Mouse (Mus musculus): ENCODE results near the gene Cuedc1. TPM values are rescaled to one million over a fixed set of nuclear protein-coding genes. Genes with fewer than 3 reads are reported as not detected.
A peak's percentile ranks its signal among the peaks of the same experiment; 100 is the strongest.

Gene Cuedc1
- polyA plus RNA-seq, 1 experiment from 2014 or later = 37.8 TPM

GRCm38 (mm10) chr11:88061892-88062625 lies 35.8 kb upstream of the Cuedc1 start:
- no peaks in the 10 kb centered on the region; the same call in 1 of the 2 replicates for H3K4me1 ChIP-seq (replicated peaks; ENCODE audit: control insufficient read depth, insufficient read depth, low read length)
- H3K4me3 ChIP-seq (replicated peaks; ENCODE audit: low read length) = no peak overlapping the region
- ATAC-seq (ENCODE audit: low FRiP score) (no peak), DNase-seq (ENCODE audit: low spot score) (no peak)
- H3K36me3 ChIP-seq (replicated peaks; ENCODE audit: control insufficient read depth, insufficient read depth) = no peaks in the 10 kb centered on the region
- H3K4me2 ChIP-seq (replicated peaks) = no peak overlapping the region
- H3K9me3 ChIP-seq (ENCODE audit: control insufficient read depth, low read length) = no peaks in the 10 kb centered on the region
- 84% methylated on average over 2 of the region's 2 CpGs for WGBS
- no peak overlapping the region for H3K27ac ChIP-seq
- no peak overlapping the region for H3K9ac ChIP-seq
- no peaks in the 10 kb centered on the region for H3K27me3 ChIP-seq (ENCODE audit: control insufficient read depth, insufficient read depth, low read length)

- no peaks in the 10 kb centered on the region for H3K9me3 ChIP-seq (ENCODE audit: control insufficient read depth, low read length)
- H3K4me1 ChIP-seq (replicated peaks; ENCODE audit: control insufficient read depth, insufficient read depth, low read length) = peaks cover 14% of the 10 kb centered on the region
- no peak overlapping the region for H3K4me3 ChIP-seq (replicated peaks; ENCODE audit: low read length)
- H3K27ac ChIP-seq = no peak overlapping the region
- no peak for ATAC-seq (ENCODE audit: low FRiP score)
- H3K4me2 ChIP-seq (replicated peaks) = no peak overlapping the region
- no peak for DNase-seq (ENCODE audit: low spot score)
- no peaks in the 10 kb centered on the region for H3K27me3 ChIP-seq (ENCODE audit: control insufficient read depth, insufficient read depth, low read length)
- no peaks in the 10 kb centered on the region for H3K36me3 ChIP-seq (replicated peaks; ENCODE audit: control insufficient read depth, insufficient read depth)
- no peak overlapping the region for H3K9ac ChIP-seq
Measured at GRCm38 (mm10) chr11:88065732-88066131, 32.1 kb upstream of the Cuedc1 start.

- Histone ChIP-seq H3K4me1 (replicated peaks; ENCODE audit: control insufficient read depth, insufficient read depth, low read length) (peaks cover 29% of the 10 kb centered on the region), H3K9ac (peak overlapping the region; percentile 96), H3K27ac (peak overlapping the region; percentile 98), H3K9me3 (ENCODE audit: control insufficient read depth, low read length) (no peaks in the 10 kb centered on the region), H3K4me3 (replicated peaks; ENCODE audit: low read length) (peak overlapping the region; percentile 81), H3K27me3 (ENCODE audit: control insufficient read depth, insufficient read depth, low read length) (no peaks in the 10 kb centered on the region), H3K36me3 (replicated peaks; ENCODE audit: control insufficient read depth, insufficient read depth) (no peaks in the 10 kb centered on the region), H3K4me2 (replicated peaks) (peak overlapping the region; percentile 84)
- WGBS = 2% methylated on average over 8 of the region's 8 CpGs
- ATAC-seq (ENCODE audit: low FRiP score) (no peak), DNase-seq (ENCODE audit: low spot score) (no peak)
Measured at GRCm38 (mm10) chr11:88067191-88067585, 30.7 kb upstream of the Cuedc1 start.

- no peaks in the 10 kb centered on the region for H3K36me3 ChIP-seq (replicated peaks; ENCODE audit: control insufficient read depth, insufficient read depth)
- no peaks in the 10 kb centered on the region for H3K27me3 ChIP-seq (ENCODE audit: control insufficient read depth, insufficient read depth, low read length)
- DNase-seq (ENCODE audit: low spot score) = peak; percentile 80
- H3K4me3 ChIP-seq (replicated peaks; ENCODE audit: low read length) = peak within 1 kb of the TSS; percentile 81
- no peaks in the 10 kb centered on the region for H3K9me3 ChIP-seq (ENCODE audit: control insufficient read depth, low read length)
- ATAC-seq (ENCODE audit: low FRiP score) = peak; percentile 87
- H3K9ac ChIP-seq = peak within 1 kb of the TSS; percentile 96
- peaks cover 32% of the 10 kb centered on the region for H3K4me1 ChIP-seq (replicated peaks; ENCODE audit: control insufficient read depth, insufficient read depth, low read length)
- peak within 1 kb of the TSS; percentile 98 for H3K27ac ChIP-seq
- under 1% methylated on average over 44 of the region's 81 CpGs for WGBS
- H3K4me2 ChIP-seq (replicated peaks) = peak within 1 kb of the TSS; percentile 84
Measured at GRCm38 (mm10) chr11:88067586-88068410, 30.1 kb upstream of the Cuedc1 start, which contains the start of gene Vezf1. Gene Vezf1 (plus strand): TSS chr11:88068279.

- peak; percentile 78 for ATAC-seq (ENCODE audit: low FRiP score)
- H3K4me3 ChIP-seq (replicated peaks; ENCODE audit: low read length) = peak overlapping the region; percentile 81
- under 1% methylated on average over 67 of the region's 92 CpGs for WGBS
- H3K4me1 ChIP-seq (replicated peaks; ENCODE audit: control insufficient read depth, insufficient read depth, low read length) = peaks cover 40% of the 10 kb centered on the region
- H3K27me3 ChIP-seq (ENCODE audit: control insufficient read depth, insufficient read depth, low read length) = no peaks in the 10 kb centered on the region
- DNase-seq (ENCODE audit: low spot score) = peak; percentile 55
- H3K27ac ChIP-seq = peak overlapping the region; percentile 98
- no peaks in the 10 kb centered on the region for H3K9me3 ChIP-seq (ENCODE audit: control insufficient read depth, low read length)
- H3K9ac ChIP-seq = peak overlapping the region; percentile 96
- H3K36me3 ChIP-seq (replicated peaks; ENCODE audit: control insufficient read depth, insufficient read depth) = peaks cover 6% of the 10 kb centered on the region
- peak overlapping the region; percentile 84 for H3K4me2 ChIP-seq (replicated peaks)
Measured at GRCm38 (mm10) chr11:88068411-88069245, 29.2 kb upstream of the Cuedc1 start.

GRCm38 (mm10) chr11:88069246-88069570 lies 28.6 kb upstream of the Cuedc1 start:
- WGBS = under 1% methylated on average over 12 of the region's 12 CpGs
- no peak for ATAC-seq (ENCODE audit: low FRiP score)
- peaks cover 44% of the 10 kb centered on the region for H3K4me1 ChIP-seq (replicated peaks; ENCODE audit: control insufficient read depth, insufficient read depth, low read length)

GRCm38 (mm10) chr11:88070392-88070791 lies 27.5 kb upstream of the Cuedc1 start:
- Histone ChIP-seq H3K9ac (peak overlapping the region; percentile 96), H3K4me1 (replicated peaks; ENCODE audit: control insufficient read depth, insufficient read depth, low read length) (peaks cover 47% of the 10 kb centered on the region), H3K27ac (peak overlapping the region; percentile 56), H3K9me3 (ENCODE audit: control insufficient read depth, low read length) (no peaks in the 10 kb centered on the region), H3K36me3 (replicated peaks; ENCODE audit: control insufficient read depth, insufficient read depth) (peaks cover 23% of the 10 kb centered on the region), H3K27me3 (ENCODE audit: control insufficient read depth, insufficient read depth, low read length) (no peaks in the 10 kb centered on the region), H3K4me3 (replicated peaks; ENCODE audit: low read length) (peak overlapping the region; percentile 81), H3K4me2 (replicated peaks) (peak overlapping the region; percentile 84)
- DNase-seq (ENCODE audit: low spot score) (no peak), ATAC-seq (ENCODE audit: low FRiP score) (no peak)
- WGBS = 12% methylated on average over 4 of the region's 4 CpGs

More at GRCm38 (mm10) chr11:88069246-88069570, 28.6 kb upstream of the Cuedc1 start:
- Histone ChIP-seq H3K4me3 (replicated peaks; ENCODE audit: low read length) (peak overlapping the region; percentile 81), H3K27me3 (ENCODE audit: control insufficient read depth, insufficient read depth, low read length) (no peaks in the 10 kb centered on the region), H3K27ac (peak overlapping the region; percentile 98), H3K4me2 (replicated peaks) (peak overlapping the region; percentile 84), H3K9me3 (ENCODE audit: control insufficient read depth, low read length) (no peaks in the 10 kb centered on the region), H3K36me3 (replicated peaks; ENCODE audit: control insufficient read depth, insufficient read depth) (peaks cover 12% of the 10 kb centered on the region), H3K9ac (peak overlapping the region; percentile 96)
- DNase-seq (ENCODE audit: low spot score) = no peak

GRCm38 (mm10) chr11:88071113-88071512 lies 26.7 kb upstream of the Cuedc1 start:
- Histone ChIP-seq H3K27me3 (ENCODE audit: control insufficient read depth, insufficient read depth, low read length) (no peaks in the 10 kb centered on the region), H3K4me3 (replicated peaks; ENCODE audit: low read length) (peak overlapping the region; percentile 81), H3K4me2 (replicated peaks) (peak overlapping the region; percentile 84), H3K36me3 (replicated peaks; ENCODE audit: control insufficient read depth, insufficient read depth) (peaks cover 31% of the 10 kb centered on the region), H3K27ac (no peak overlapping the region; the same call in 1 of the 2 replicates), H3K9me3 (ENCODE audit: control insufficient read depth, low read length) (no peaks in the 10 kb centered on the region), H3K4me1 (replicated peaks; ENCODE audit: control insufficient read depth, insufficient read depth, low read length) (peaks cover 47% of the 10 kb centered on the region), H3K9ac (peak overlapping the region; percentile 96; the same call in 1 of the 2 replicates)
- 41% methylated on average over 5 of the region's 5 CpGs for WGBS
- DNase-seq (ENCODE audit: low spot score) = no peak
- ATAC-seq (ENCODE audit: low FRiP score) = no peak

Data from hindbrain, embryonic 14.5 days (tissue).